Mouse (Mus musculus): ENCODE data around the gene Gm21985.

DNA sequence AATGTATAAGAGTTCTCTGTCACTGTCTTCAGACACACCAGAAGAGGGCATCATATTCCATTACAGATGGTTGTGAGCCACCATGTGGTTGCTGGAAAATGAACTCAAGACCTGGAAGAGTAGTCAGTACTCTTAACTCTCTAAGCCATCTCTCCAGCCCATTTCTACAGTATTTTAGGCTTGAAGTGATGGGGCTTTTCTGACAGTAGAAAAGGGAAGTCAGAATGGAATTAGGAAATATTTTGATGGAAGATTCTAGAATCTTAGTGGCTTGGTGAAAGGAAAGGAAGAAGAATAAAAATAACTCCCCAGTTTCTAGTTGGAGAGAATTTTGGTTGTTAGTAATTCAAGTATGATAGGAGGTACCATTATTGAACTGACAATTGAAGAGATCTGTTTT lies 127.8 kb downstream of the Gm21985 start:
- TF ChIP-seq EP300 (optimal IDR thresholded peaks at IDR 0.05) (no peak), CTCF (IDR thresholded peaks at IDR 0.05; ENCODE audit: low read depth) (no peak)

Data from stomach, postnatal 0 days (tissue).